Mouse (Mus musculus): Measurements from ENCODE around the gene Prex1.
A peak's percentile ranks its signal among the peaks of the same experiment; 100 is the strongest.

Gene Prex1

GRCm38 (mm10) chr2:166597763-166598162, 115.9 kb downstream of the Prex1 start:
- DNase-seq = no peak

- DNase-seq = peak; percentile 81
Observed at GRCm38 (mm10) chr2:166592034-166592912, 121.4 kb downstream of the Prex1 start.

GRCm38 (mm10) chr2:166584491-166584890, 129.1 kb downstream of the Prex1 start:
- no peak for DNase-seq

- no peak for DNase-seq
Observed at GRCm38 (mm10) chr2:166583292-166583691, 130.3 kb downstream of the Prex1 start.

- DNase-seq = no peak
Observed at GRCm38 (mm10) chr2:166581881-166582583, 131.6 kb downstream of the Prex1 start.

- DNase-seq = no peak
Observed at GRCm38 (mm10) chr2:166579793-166580192, 133.8 kb downstream of the Prex1 start.

- DNase-seq = no peak
Observed at GRCm38 (mm10) chr2:166579361-166579760, 134.3 kb downstream of the Prex1 start.

- DNase-seq = peak; percentile 54
Observed at GRCm38 (mm10) chr2:166575419-166575818, 138.2 kb downstream of the Prex1 start.

- DNase-seq = peak; percentile 62
Observed at GRCm38 (mm10) chr2:166574934-166575333, 138.7 kb downstream of the Prex1 start.

GRCm38 (mm10) chr2:166573621-166574020, 140.0 kb downstream of the Prex1 start:
- no peak for DNase-seq

GRCm38 (mm10) chr2:166572297-166572696, 141.3 kb downstream of the Prex1 start:
- no peak for DNase-seq

GRCm38 (mm10) chr2:166569182-166569581, 144.4 kb downstream of the Prex1 start:
- DNase-seq = no peak

GRCm38 (mm10) chr2:166565503-166565902, 148.1 kb downstream of the Prex1 start:
- no peak for DNase-seq

GRCm38 (mm10) chr2:166564455-166564854, 149.2 kb downstream of the Prex1 start:
- no peak for DNase-seq

GRCm38 (mm10) chr2:166563890-166564289, 149.7 kb downstream of the Prex1 start:
- peak; percentile 57 for DNase-seq

- no peak for DNase-seq
Observed at GRCm38 (mm10) chr2:166563076-166563475, 150.6 kb downstream of the Prex1 start.

GRCm38 (mm10) chr2:166561781-166562180, 151.9 kb downstream of the Prex1 start:
- DNase-seq = no peak

GRCm38 (mm10) chr2:166560826-166561225, 152.8 kb downstream of the Prex1 start:
- DNase-seq = no peak

- DNase-seq = no peak
Observed at GRCm38 (mm10) chr2:166559531-166559930, 154.1 kb downstream of the Prex1 start.

GRCm38 (mm10) chr2:166555508-166555907, 158.1 kb downstream of the Prex1 start:
- no peak for DNase-seq

GRCm38 (mm10) chr2:166554169-166554505, 159.5 kb downstream of the Prex1 start:
- DNase-seq = no peak

- DNase-seq = no peak
Observed at GRCm38 (mm10) chr2:166553502-166554168, 160.0 kb downstream of the Prex1 start.

- DNase-seq = no peak
Observed at GRCm38 (mm10) chr2:166552657-166553056, 161.0 kb downstream of the Prex1 start.

All from cerebellum, adult 11 months (tissue).